Comparison of ENCODE assay signal across 9 mouse cellular contexts in genomic region chr7:19920506-19921261, GRCm38 (mm10). TPM values are rescaled to one million over a fixed set of nuclear protein-coding genes. Genes with fewer than 3 reads are reported as not detected.
DNase-seq lines count a peak whose midpoint lies in the region; ATAC-seq and TF ChIP-seq lines count a peak whose summit lies in the region.
"Had no signal": no experiment of that assay in that cellular context is flagged by ENCODE, and none has a peak within 500 bp of the region (broad histone marks: within the 10 kb centered on the region; RNA-seq: fewer than 3 reads in every experiment).

Gene Pvr, minus strand, starts transcription at chr7:19921160.

- peak within 1 kb of the TSS; percentile 88 for H3K9ac ChIP-seq in embryonic facial prominence, embryonic 14.5 days (ENCODE audit: low read depth, low read length)
- H3K9ac ChIP-seq in limb, embryonic 14.5 days (ENCODE audit: low read depth, low read length, severe bottlenecking): peak within 1 kb of the TSS; percentile 88
- peak within 1 kb of the TSS; percentile 70 for H3K9ac ChIP-seq in midbrain, embryonic 15.5 days

- H3K4me2 ChIP-seq in embryonic facial prominence, embryonic 14.5 days (ENCODE audit: low read depth, low read length): peak within 1 kb of the TSS; percentile 72
- peak within 1 kb of the TSS; percentile 67 for H3K4me2 ChIP-seq in limb, embryonic 14.5 days (replicated peaks; ENCODE audit: low read depth, low read length, severe bottlenecking)
- H3K4me2 ChIP-seq in midbrain, embryonic 15.5 days: peak within 1 kb of the TSS; percentile 63

- no peaks in the 10 kb centered on the region for H3K9me3 ChIP-seq in embryonic facial prominence, embryonic 14.5 days (ENCODE audit: control insufficient read depth, low read length)
- H3K9me3 ChIP-seq in limb, embryonic 14.5 days (ENCODE audit: control insufficient read depth, low read length): no peaks in the 10 kb centered on the region
- no peaks in the 10 kb centered on the region for H3K9me3 ChIP-seq in midbrain, embryonic 15.5 days

- peak within 1 kb of the TSS; percentile 73 for H3K4me3 ChIP-seq in embryonic facial prominence, embryonic 14.5 days (ENCODE audit: low read depth, low read length)
- peak within 1 kb of the TSS; percentile 74 for H3K4me3 ChIP-seq in limb, embryonic 14.5 days (replicated peaks; ENCODE audit: low read length)
- H3K4me3 ChIP-seq in midbrain, embryonic 15.5 days: peak within 1 kb of the TSS; percentile 73

- peak; percentile 94 for ATAC-seq in embryonic facial prominence, embryonic 14.5 days (ENCODE audit: low read depth)
- peak; percentile 87 for ATAC-seq in limb, embryonic 14.5 days (ENCODE audit: low FRiP score, low read depth)
- ATAC-seq in midbrain, embryonic 15.5 days (replicated peaks): peak; percentile 90

- under 1% methylated on average over 58 of the region's 60 CpGs for WGBS in embryonic facial prominence, embryonic 14.5 days
- WGBS in limb, embryonic 14.5 days: under 1% methylated on average over 60 of the region's 60 CpGs
- under 1% methylated on average over 60 of the region's 60 CpGs for WGBS in midbrain, embryonic 15.5 days

- H3K27ac ChIP-seq in embryonic facial prominence, embryonic 14.5 days (replicated peaks; ENCODE audit: low read depth, low read length): peak within 1 kb of the TSS; percentile 81
- H3K27ac ChIP-seq in limb, embryonic 14.5 days (replicated peaks; ENCODE audit: low read depth, low read length): peak within 1 kb of the TSS; percentile 79
- peak within 1 kb of the TSS; percentile 91 for H3K27ac ChIP-seq in midbrain, embryonic 15.5 days

- H3K27me3 ChIP-seq in embryonic facial prominence, embryonic 14.5 days (replicated peaks; ENCODE audit: control insufficient read depth, insufficient read depth, low read length): no peaks in the 10 kb centered on the region
- no peaks in the 10 kb centered on the region for H3K27me3 ChIP-seq in limb, embryonic 14.5 days (ENCODE audit: control insufficient read depth, insufficient read depth, low read length)
- H3K27me3 ChIP-seq in midbrain, embryonic 15.5 days (replicated peaks): no peaks in the 10 kb centered on the region

- peak; percentile 94 for DNase-seq in 3134 (ENCODE audit: extremely low read depth, insufficient read length, low spot score)
- DNase-seq in adrenal gland, postnatal 25 days: peak; percentile 82
- peak; percentile 88 for DNase-seq in embryonic facial prominence, embryonic 14.5 days (ENCODE audit: low spot score)
- peak; percentile 87 to 88 for DNase-seq in heart, adult 9 months (ENCODE audit: low spot score in 2 of 2)
- peak; percentile 87 for DNase-seq in kidney, adult 9 months
- DNase-seq in limb, embryonic 14.5 days (ENCODE audit: low spot score): peak; percentile 71
- DNase-seq in spleen, postnatal 14 days (ENCODE audit: low spot score in 2 of 2): peak; percentile 15 to 35

- TF ChIP-seq POLR2A in limb, embryonic 14.5 days (IDR thresholded peaks at IDR 0.05; ENCODE audit: borderline replicate concordance, extremely low read depth, insufficient read depth, insufficient read length): peak; percentile 40; the same call in 1 of the 2 replicates

- H3K4me1 ChIP-seq in embryonic facial prominence, embryonic 14.5 days (ENCODE audit: control insufficient read depth, insufficient read depth, low read length): no peaks in the 10 kb centered on the region
- peaks cover 6% of the 10 kb centered on the region for H3K4me1 ChIP-seq in limb, embryonic 14.5 days (ENCODE audit: control insufficient read depth, insufficient read depth, low read length)
- peaks cover 10% of the 10 kb centered on the region for H3K4me1 ChIP-seq in midbrain, embryonic 15.5 days

- H3K36me3 ChIP-seq in embryonic facial prominence, embryonic 14.5 days (ENCODE audit: control insufficient read depth, insufficient read depth, low read length): peaks cover 19% of the 10 kb centered on the region
- H3K36me3 ChIP-seq in limb, embryonic 14.5 days (ENCODE audit: control insufficient read depth, insufficient read depth, low read length): peaks cover 18% of the 10 kb centered on the region
- H3K36me3 ChIP-seq in midbrain, embryonic 15.5 days (replicated peaks): peaks cover 6% of the 10 kb centered on the region; the same call in 1 of the 2 replicates

RNA-seq across cellular contexts. Expression of gene Pvr, which starts in this region (rescaled TPM):
- 31.6 and 34.1 TPM in 2 replicates for total RNA-seq in adrenal gland, postnatal 25 days (2021)
- polyA plus RNA-seq in embryonic facial prominence, embryonic 14.5 days (2014; fragmentation: Nextera tagmentation; extraction: Ambion mirVana): 9.0 and 10.2 TPM in 2 replicates
- 17.2 and 18.2 TPM in 2 replicates for polyA plus RNA-seq in limb, embryonic 14.5 days (2012; rRNA removed)
- 7.7 and 9.4 TPM in 2 replicates for polyA plus RNA-seq in limb, embryonic 14.5 days (2014; fragmentation: Nextera tagmentation; extraction: Ambion mirVana)
- polyA plus RNA-seq in midbrain, embryonic 15.5 days (2015; fragmentation: Nextera tagmentation; extraction: Ambion mirVana): 11.5 and 12.6 TPM in 2 replicates
- total RNA-seq: MEL had no signal

Comparison
In these comparisons a context has a peak if more than half of its experiments do, and no peak if none do; other contexts are left out.
1. Peak in every context shown above with its lines: DNase-seq, ATAC-seq, H3K4me3 ChIP-seq and H3K27ac ChIP-seq.
2. DNase-seq: peak in every context shown above with its lines; median percentile 94 in 3134; 88 in embryonic facial prominence, embryonic 14.5 days; 88 in heart, adult 9 months; 87 in kidney, adult 9 months; 82 in adrenal gland, postnatal 25 days; 71 in limb, embryonic 14.5 days; 25 in spleen, postnatal 14 days.